Mouse (Mus musculus): ENCODE results near the gene Cog6. TPM values are rescaled to one million over a fixed set of nuclear protein-coding genes. Genes with fewer than 3 reads are reported as not detected.

Gene Cog6
- polyA plus RNA-seq, 1 experiment from 2014 or later = 52.0 TPM

GRCm38 (mm10) chr3:53043206-53043780, 26.3 kb upstream of the Cog6 start:
- Histone ChIP-seq H3K27ac (replicated peaks) (no peak overlapping the region), H3K9me3 (no peaks in the 10 kb centered on the region), H3K4me3 (peak overlapping the region; percentile 74), H3K4me2 (peak overlapping the region; percentile 87), H3K4me1 (replicated peaks) (peaks cover 44% of the 10 kb centered on the region), H3K9ac (peak overlapping the region; percentile 84), H3K36me3 (no peaks in the 10 kb centered on the region), H3K27me3 (peaks cover 18% of the 10 kb centered on the region)
- 83% methylated on average over 13 of the region's 13 CpGs for WGBS
- no peak for ATAC-seq (ENCODE audit: low read depth)

- H3K27me3 ChIP-seq = peaks cover 18% of the 10 kb centered on the region
- H3K36me3 ChIP-seq = no peaks in the 10 kb centered on the region
- no peaks in the 10 kb centered on the region for H3K9me3 ChIP-seq
- peaks cover 44% of the 10 kb centered on the region for H3K4me1 ChIP-seq (replicated peaks)
- H3K4me2 ChIP-seq = peak overlapping the region; percentile 87
- no peak for ATAC-seq (ENCODE audit: low read depth)
- H3K27ac ChIP-seq (replicated peaks) = peak overlapping the region; percentile 74; the same call in 1 of the 2 replicates
- H3K4me3 ChIP-seq = peak overlapping the region; percentile 74
- WGBS = 17% methylated on average over 9 of the region's 9 CpGs
- H3K9ac ChIP-seq = peak overlapping the region; percentile 84
Measured at GRCm38 (mm10) chr3:53042240-53042567, 25.2 kb upstream of the Cog6 start.

GRCm38 (mm10) chr3:53041411-53042239, 24.6 kb upstream of the Cog6 start, which contains the start of gene Lhfp:
TSS of gene Lhfp (plus strand) at chr3:53041528.
- Histone ChIP-seq H3K27me3 (peaks cover 18% of the 10 kb centered on the region), H3K4me2 (peak within 1 kb of the TSS; percentile 87), H3K9ac (peak within 1 kb of the TSS; percentile 84), H3K36me3 (no peaks in the 10 kb centered on the region), H3K4me3 (peak within 1 kb of the TSS; percentile 74), H3K27ac (replicated peaks) (peak within 1 kb of the TSS; percentile 74), H3K4me1 (replicated peaks) (peaks cover 44% of the 10 kb centered on the region), H3K9me3 (no peaks in the 10 kb centered on the region)
- ATAC-seq (ENCODE audit: low read depth) = peak; percentile 92
- under 1% methylated on average over 48 of the region's 58 CpGs for WGBS

- no peaks in the 10 kb centered on the region for H3K9me3 ChIP-seq
- H3K4me3 ChIP-seq = peak overlapping the region; percentile 74
- peaks cover 18% of the 10 kb centered on the region for H3K27me3 ChIP-seq
- peak overlapping the region; percentile 74 for H3K27ac ChIP-seq (replicated peaks)
- no peaks in the 10 kb centered on the region for H3K36me3 ChIP-seq
- peaks cover 39% of the 10 kb centered on the region for H3K4me1 ChIP-seq (replicated peaks)
- ATAC-seq (ENCODE audit: low read depth) = no peak; the same call in 1 of the 2 replicates
- H3K4me2 ChIP-seq = peak overlapping the region; percentile 87
- H3K9ac ChIP-seq = peak overlapping the region; percentile 84
- WGBS = 8% methylated on average over 17 of the region's 17 CpGs
Measured at GRCm38 (mm10) chr3:53040593-53041410, 23.8 kb upstream of the Cog6 start.

- 82% methylated on average over 8 of the region's 8 CpGs for WGBS
- no peak for ATAC-seq (ENCODE audit: low read depth)
- Histone ChIP-seq H3K27ac (replicated peaks) (no peak overlapping the region), H3K27me3 (peaks cover 18% of the 10 kb centered on the region), H3K4me3 (no peak overlapping the region), H3K9me3 (no peaks in the 10 kb centered on the region), H3K4me2 (no peak overlapping the region), H3K4me1 (replicated peaks) (peaks cover 30% of the 10 kb centered on the region), H3K36me3 (no peaks in the 10 kb centered on the region), H3K9ac (no peak overlapping the region)
Measured at GRCm38 (mm10) chr3:53039746-53040145, 22.7 kb upstream of the Cog6 start.

- H3K4me2 ChIP-seq = no peak overlapping the region
Measured at GRCm38 (mm10) chr3:53038913-53039312, 21.9 kb upstream of the Cog6 start.

GRCm38 (mm10) chr3:53036941-53037340, 19.9 kb upstream of the Cog6 start:
- Histone ChIP-seq H3K36me3 (no peaks in the 10 kb centered on the region), H3K27me3 (peaks cover 11% of the 10 kb centered on the region; the same call in 1 of the 2 replicates), H3K4me2 (no peak overlapping the region), H3K4me3 (no peak overlapping the region), H3K9ac (no peak overlapping the region), H3K4me1 (replicated peaks) (peaks cover 4% of the 10 kb centered on the region), H3K27ac (replicated peaks) (no peak overlapping the region), H3K9me3 (no peaks in the 10 kb centered on the region)
- no peak for ATAC-seq (ENCODE audit: low read depth)
- WGBS = 81% methylated on average over 7 of the region's 7 CpGs

More at GRCm38 (mm10) chr3:53038913-53039312, 21.9 kb upstream of the Cog6 start:
- Histone ChIP-seq H3K4me3 (no peak overlapping the region), H3K9me3 (no peaks in the 10 kb centered on the region), H3K27ac (replicated peaks) (no peak overlapping the region), H3K36me3 (no peaks in the 10 kb centered on the region), H3K27me3 (peaks cover 18% of the 10 kb centered on the region), H3K4me1 (replicated peaks) (peaks cover 23% of the 10 kb centered on the region), H3K9ac (no peak overlapping the region)
- WGBS = 70% methylated on average over 5 of the region's 5 CpGs
- ATAC-seq (ENCODE audit: low read depth) = no peak

GRCm38 (mm10) chr3:53036076-53036475, 19.0 kb upstream of the Cog6 start:
- Histone ChIP-seq H3K4me1 (replicated peaks) (peaks cover 2% of the 10 kb centered on the region), H3K36me3 (no peaks in the 10 kb centered on the region), H3K4me3 (no peak overlapping the region), H3K27me3 (peaks cover 11% of the 10 kb centered on the region; the same call in 1 of the 2 replicates), H3K27ac (replicated peaks) (no peak overlapping the region), H3K4me2 (no peak overlapping the region), H3K9ac (no peak overlapping the region), H3K9me3 (no peaks in the 10 kb centered on the region)
- WGBS = 82% methylated on average over 5 of the region's 5 CpGs
- no peak for ATAC-seq (ENCODE audit: low read depth)

GRCm38 (mm10) chr3:53033448-53033847, 16.4 kb upstream of the Cog6 start:
- Histone ChIP-seq H3K4me2 (no peak overlapping the region), H3K27ac (replicated peaks) (no peak overlapping the region), H3K9ac (no peak overlapping the region), H3K9me3 (no peaks in the 10 kb centered on the region), H3K36me3 (no peaks in the 10 kb centered on the region), H3K4me1 (replicated peaks) (no peaks in the 10 kb centered on the region), H3K27me3 (no peaks in the 10 kb centered on the region; the same call in 1 of the 2 replicates), H3K4me3 (no peak overlapping the region)
- WGBS = 21% methylated on average over 3 of the region's 3 CpGs
- ATAC-seq (ENCODE audit: low read depth) = 0 out of 2 replicates have a peak, but pooled peaks have one; percentile 36

- no peaks in the 10 kb centered on the region for H3K36me3 ChIP-seq
- no peak for ATAC-seq (ENCODE audit: low read depth)
- no peaks in the 10 kb centered on the region for H3K9me3 ChIP-seq
- no peak overlapping the region for H3K9ac ChIP-seq
- H3K27me3 ChIP-seq = no peaks in the 10 kb centered on the region; the same call in 1 of the 2 replicates
- no peak overlapping the region for H3K4me2 ChIP-seq
- WGBS = 81% methylated on average over 5 of the region's 5 CpGs
- H3K4me3 ChIP-seq = no peak overlapping the region
- no peaks in the 10 kb centered on the region for H3K4me1 ChIP-seq (replicated peaks)
- H3K27ac ChIP-seq (replicated peaks) = no peak overlapping the region
Measured at GRCm38 (mm10) chr3:53032432-53032831, 15.4 kb upstream of the Cog6 start.

GRCm38 (mm10) chr3:53031586-53031985, 14.5 kb upstream of the Cog6 start:
- H3K27ac ChIP-seq (replicated peaks) = no peak overlapping the region
- no peak overlapping the region for H3K4me3 ChIP-seq
- no peaks in the 10 kb centered on the region; the same call in 1 of the 2 replicates for H3K27me3 ChIP-seq
- no peaks in the 10 kb centered on the region for H3K4me1 ChIP-seq (replicated peaks)
- no peaks in the 10 kb centered on the region for H3K9me3 ChIP-seq
- H3K36me3 ChIP-seq = no peaks in the 10 kb centered on the region
- 49% methylated on average over 6 of the region's 6 CpGs for whole genome bisulfite sequencing
- no peak overlapping the region for H3K9ac ChIP-seq
- H3K4me2 ChIP-seq = no peak overlapping the region
- ATAC-seq (ENCODE audit: low read depth) = no peak

- H3K4me2 ChIP-seq = no peak overlapping the region
- H3K27ac ChIP-seq (replicated peaks) = no peak overlapping the region
- H3K9me3 ChIP-seq = no peaks in the 10 kb centered on the region
- ATAC-seq (ENCODE audit: low read depth) = 0 out of 2 replicates have a peak, but pooled peaks have one; percentile 36
- H3K4me1 ChIP-seq (replicated peaks) = no peaks in the 10 kb centered on the region
- H3K9ac ChIP-seq = no peak overlapping the region
- no peak overlapping the region for H3K4me3 ChIP-seq
- 24% methylated on average over 7 of the region's 7 CpGs for WGBS
- H3K36me3 ChIP-seq = no peaks in the 10 kb centered on the region
- H3K27me3 ChIP-seq = no peaks in the 10 kb centered on the region; the same call in 1 of the 2 replicates
Measured at GRCm38 (mm10) chr3:53029046-53029445, 12.0 kb upstream of the Cog6 start.

Data from neural tube, embryonic 13.5 days (tissue).